Mouse (Mus musculus) ES-Bruce4 (cell line): ENCODE results near the gene Fam209. TPM values are rescaled to one million over a fixed set of nuclear protein-coding genes. Genes with fewer than 3 reads are reported as not detected.
A peak's percentile ranks its signal among the peaks of the same experiment; 100 is the strongest.

ENCODE experiments used
- H3K27ac ChIP-seq: 2 replicates; pipeline ENCODE4 v1.5.1; 2012; ENCODE audit warnings: low read length, inconsistent platforms; ENCODE audit not compliant: insufficient read depth
- H3K27me3 ChIP-seq: 2 replicates; pipeline ENCODE4 v1.6.1; 2012; ENCODE audit warnings: mild to moderate bottlenecking, low read length, inconsistent platforms; ENCODE audit not compliant: control insufficient read depth, poor library complexity, insufficient read depth, severe bottlenecking
- H3K36me3 ChIP-seq: 2 replicates; pipeline ENCODE4 v1.6.1; 2012; ENCODE audit warnings: inconsistent platforms, mild to moderate bottlenecking, low read length, moderate library complexity; ENCODE audit not compliant: control insufficient read depth, poor library complexity, insufficient read depth, severe bottlenecking
- H3K4me1 ChIP-seq: one replicate; pipeline ENCODE4 v1.8.1; 2011; ENCODE audit warnings: low read length; ENCODE audit not compliant: control insufficient read depth, insufficient read depth
- H3K4me3 ChIP-seq: 2 replicates; pipeline ENCODE4 v1.5.1; 2011; ENCODE audit warnings: low read depth, mild to moderate bottlenecking, low read length
- H3K9ac ChIP-seq: 2 replicates; pipeline ENCODE4 v1.6.1; 2012; ENCODE audit warnings: low read depth, mild to moderate bottlenecking, inconsistent platforms; ENCODE audit not compliant: poor library complexity, severe bottlenecking
- H3K9me3 ChIP-seq: replicated peaks from 2 replicates; pipeline ENCODE4 v1.6.1; 2012; ENCODE audit warnings: mild to moderate bottlenecking, low read length, inconsistent platforms; ENCODE audit not compliant: control insufficient read depth, poor library complexity, insufficient read depth, severe bottlenecking
- CTCF ChIP-seq: IDR thresholded peaks from one replicate; pipeline ENCODE4 v1.8.1; 2011; ENCODE audit warnings: low read depth, low read length
- EP300 ChIP-seq: IDR thresholded peaks from 2 replicates; pipeline ENCODE4 v1.6.1; 2011; ENCODE audit warnings: low read depth, low read length; ENCODE audit not compliant: insufficient read depth
- POLR2A ChIP-seq: IDR thresholded peaks from one replicate; pipeline ENCODE4 v1.8.1; 2011; ENCODE audit warnings: low read length; ENCODE audit not compliant: insufficient read depth
- polyA plus RNA-seq: library from polyadenylated mRNA; stranded (reverse); fragments of >200 nt; gene quantifications from 2 replicates; pipeline ENCODE4 v1.2.4, GENCODE M21; 2011; ENCODE audit warnings: low read depth; ENCODE audit not compliant: missing spikeins, insufficient read depth, insufficient read length

Fam209 gene
- polyA plus RNA-seq, 1 experiment = 0.88 TPM

- H3K36me3 ChIP-seq = no peaks in the 10 kb centered on the region
- peaks cover 2% of the 10 kb centered on the region for H3K4me1 ChIP-seq
- TF ChIP-seq POLR2A (no peak), EP300 (no peak), CTCF (no peak)
- H3K9me3 ChIP-seq = no peaks in the 10 kb centered on the region
- no peak overlapping the region for H3K4me3 ChIP-seq
- no peak overlapping the region for H3K9ac ChIP-seq
- H3K27me3 ChIP-seq = no peaks in the 10 kb centered on the region
- no peak overlapping the region for H3K27ac ChIP-seq
Measured at GRCm38 (mm10) chr2:172473591-172473990, 1.3 kb downstream of the Fam209 start.

- H3K4me1 ChIP-seq = peaks cover 5% of the 10 kb centered on the region
- TF ChIP-seq POLR2A = no peak
- TF ChIP-seq CTCF = peak; percentile 93
- no peak for TF ChIP-seq EP300
- H3K36me3 ChIP-seq = no peaks in the 10 kb centered on the region
- H3K9ac ChIP-seq = no peak overlapping the region
- no peaks in the 10 kb centered on the region for H3K27me3 ChIP-seq
- H3K4me3 ChIP-seq = no peak overlapping the region
- no peak overlapping the region for H3K27ac ChIP-seq
- H3K9me3 ChIP-seq = no peaks in the 10 kb centered on the region
Measured at GRCm38 (mm10) chr2:172474970-172475369, 2.6 kb downstream of the Fam209 start.

- no peaks in the 10 kb centered on the region for H3K36me3 ChIP-seq
- no peak overlapping the region for H3K9ac ChIP-seq
- H3K27ac ChIP-seq = no peak overlapping the region
- H3K27me3 ChIP-seq = no peaks in the 10 kb centered on the region
- TF ChIP-seq EP300 = no peak
- no peak for TF ChIP-seq CTCF
- TF ChIP-seq POLR2A = no peak
- no peak overlapping the region for H3K4me3 ChIP-seq
- H3K4me1 ChIP-seq = peaks cover 10% of the 10 kb centered on the region
- no peaks in the 10 kb centered on the region for H3K9me3 ChIP-seq
Measured at GRCm38 (mm10) chr2:172476707-172477260, 4.5 kb downstream of the Fam209 start.

GRCm38 (mm10) chr2:172477350-172477749, 5.0 kb downstream of the Fam209 start:
- Histone ChIP-seq H3K4me1 (peaks cover 11% of the 10 kb centered on the region), H3K4me3 (no peak overlapping the region), H3K27ac (no peak overlapping the region), H3K27me3 (no peaks in the 10 kb centered on the region), H3K9ac (no peak overlapping the region), H3K9me3 (no peaks in the 10 kb centered on the region), H3K36me3 (no peaks in the 10 kb centered on the region)
- TF ChIP-seq CTCF (no peak), EP300 (no peak), POLR2A (no peak)

GRCm38 (mm10) chr2:172477860-172478259, 5.5 kb downstream of the Fam209 start:
- Histone ChIP-seq H3K9me3 (no peaks in the 10 kb centered on the region), H3K27ac (no peak overlapping the region), H3K9ac (no peak overlapping the region), H3K36me3 (no peaks in the 10 kb centered on the region), H3K27me3 (no peaks in the 10 kb centered on the region), H3K4me3 (no peak overlapping the region), H3K4me1 (peaks cover 14% of the 10 kb centered on the region)
- TF ChIP-seq POLR2A = no peak
- TF ChIP-seq CTCF = no peak
- no peak for TF ChIP-seq EP300

GRCm38 (mm10) chr2:172480296-172480695, 8.0 kb downstream of the Fam209 start:
- Histone ChIP-seq H3K36me3 (no peaks in the 10 kb centered on the region), H3K4me1 (peaks cover 16% of the 10 kb centered on the region), H3K4me3 (no peak overlapping the region), H3K27me3 (no peaks in the 10 kb centered on the region), H3K27ac (no peak overlapping the region), H3K9me3 (no peaks in the 10 kb centered on the region), H3K9ac (no peak overlapping the region)
- TF ChIP-seq EP300 = no peak
- no peak for TF ChIP-seq POLR2A
- TF ChIP-seq CTCF = no peak
